Mouse (Mus musculus) embryo, embryonic 11 days (tissue): ENCODE results near the gene Prickle2.
A peak's percentile ranks its signal among the peaks of the same experiment; 100 is the strongest.

Source experiments
- DNase-seq: peaks from one replicate; pipeline ENCODE4 v3.0.0-alpha.2; 2015

Prickle2 gene

DNA sequence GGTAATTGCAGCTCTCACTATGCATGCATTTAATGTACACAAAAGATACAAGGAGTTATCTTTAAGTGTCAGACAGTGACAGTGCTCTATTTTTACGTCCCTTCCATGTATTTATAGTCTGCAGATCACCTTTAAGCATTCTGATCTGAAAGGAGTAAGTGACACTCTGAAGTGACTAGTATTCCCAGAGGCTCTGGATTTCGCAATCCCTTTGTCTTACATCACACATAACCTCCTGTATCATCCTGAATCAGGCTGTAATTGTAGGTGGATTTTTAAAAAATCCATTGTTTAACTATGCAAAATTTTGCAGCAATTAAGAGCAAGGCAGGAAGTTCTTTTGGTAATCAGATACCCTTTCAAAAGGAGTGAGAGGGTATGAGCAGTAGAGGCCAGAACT is 196.2 kb downstream of the Prickle2 start:
- DNase-seq: no peak

DNA sequence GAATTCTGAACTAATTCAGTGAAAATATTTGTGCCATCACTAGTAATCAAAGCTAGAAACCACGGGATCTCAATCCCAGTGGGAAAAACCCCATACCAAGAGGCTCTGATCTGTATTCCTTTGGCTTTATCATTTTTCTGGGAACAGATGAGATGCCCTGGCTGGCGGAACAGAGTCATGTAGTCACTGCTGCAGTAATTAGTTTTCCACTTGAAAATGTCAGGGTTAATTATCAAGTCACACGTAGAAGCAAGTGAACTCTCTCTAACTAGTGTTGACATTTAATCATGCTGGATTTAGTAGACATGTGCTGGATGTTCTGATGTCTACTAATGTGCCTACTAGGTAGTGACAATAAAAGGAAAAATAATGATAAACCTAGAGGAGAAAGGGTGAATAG is 199.7 kb downstream of the Prickle2 start:
- DNase-seq: no peak

DNA sequence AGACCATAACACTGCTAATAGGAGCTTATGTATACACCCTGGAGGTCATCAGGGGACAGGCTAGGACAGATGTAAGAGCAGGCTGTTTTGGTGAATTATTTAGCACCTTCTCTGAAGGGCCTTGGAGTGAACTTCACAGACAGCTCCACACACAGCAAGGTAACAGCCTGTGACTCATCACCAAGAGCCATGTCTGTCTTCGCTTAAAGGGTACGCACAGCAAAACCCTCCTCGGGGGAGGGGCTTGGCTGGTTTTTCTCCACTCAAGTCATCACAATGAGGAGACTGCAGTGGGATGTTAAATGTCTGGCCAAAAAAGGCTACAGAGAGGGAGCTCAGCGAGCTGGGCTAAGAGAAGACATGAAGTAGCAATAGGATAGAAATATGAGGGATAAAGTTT is 206.5 kb downstream of the Prickle2 start:
- DNase-seq: no peak

DNA sequence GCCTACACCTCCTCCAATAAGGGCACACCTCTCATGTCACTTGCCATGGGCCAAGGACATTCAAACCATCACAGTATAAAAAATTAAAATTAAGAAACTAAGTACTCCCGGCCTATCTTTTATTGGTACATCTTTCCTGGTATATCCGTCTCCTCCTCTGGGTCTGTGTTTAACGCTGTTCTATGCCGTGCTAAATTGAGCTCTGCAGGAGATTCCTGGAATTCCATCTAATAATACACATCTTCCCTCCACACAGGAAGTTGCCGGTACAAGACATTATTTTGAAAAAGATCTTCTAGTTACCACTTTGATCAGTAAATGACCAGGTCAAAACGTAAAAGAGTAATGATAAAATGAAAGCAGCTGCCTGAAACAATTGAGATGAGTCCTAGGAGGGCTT is 207.4 kb downstream of the Prickle2 start:
- DNase-seq: no peak

DNA sequence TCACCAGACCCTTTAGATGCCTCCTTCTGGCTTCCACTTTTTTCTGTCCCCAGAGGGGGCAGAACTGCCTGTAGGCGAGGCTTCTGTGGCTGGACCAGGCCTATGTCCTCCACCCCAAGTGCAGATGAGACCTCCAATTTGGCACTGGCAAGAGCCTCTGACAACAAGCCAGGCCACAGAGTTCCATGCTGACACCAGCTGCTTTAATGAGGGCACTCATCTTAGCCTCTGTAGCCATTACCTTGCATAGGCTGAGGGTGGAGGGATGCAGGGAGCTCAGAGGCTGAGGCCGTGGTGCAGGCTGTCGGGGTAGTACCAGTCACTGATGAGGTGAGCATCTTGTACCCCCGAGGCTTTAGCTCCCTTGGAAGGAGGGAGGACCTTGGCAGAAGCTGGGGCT is 208.7 kb downstream of the Prickle2 start:
- no peak for DNase-seq

DNA sequence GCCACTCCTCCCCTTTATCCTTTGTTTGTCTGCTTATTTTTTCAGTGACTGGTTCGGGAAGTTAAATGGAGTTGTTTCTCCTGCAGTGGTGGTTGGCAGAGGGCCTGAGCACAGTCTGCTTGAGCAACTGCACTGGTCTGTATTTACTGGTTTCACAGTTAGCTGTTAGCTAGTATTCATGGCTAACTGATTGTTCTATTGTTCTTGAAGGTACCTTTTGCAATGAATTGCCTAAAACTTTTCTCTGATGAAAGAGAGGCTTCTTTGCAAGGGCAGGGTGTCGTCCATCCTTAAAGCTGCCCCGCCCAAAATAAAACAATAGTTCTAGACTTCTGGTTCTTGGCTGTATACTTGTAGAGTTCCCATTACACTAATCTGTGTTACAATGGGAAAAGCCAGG is 210.5 kb downstream of the Prickle2 start:
- no peak for DNase-seq

DNA sequence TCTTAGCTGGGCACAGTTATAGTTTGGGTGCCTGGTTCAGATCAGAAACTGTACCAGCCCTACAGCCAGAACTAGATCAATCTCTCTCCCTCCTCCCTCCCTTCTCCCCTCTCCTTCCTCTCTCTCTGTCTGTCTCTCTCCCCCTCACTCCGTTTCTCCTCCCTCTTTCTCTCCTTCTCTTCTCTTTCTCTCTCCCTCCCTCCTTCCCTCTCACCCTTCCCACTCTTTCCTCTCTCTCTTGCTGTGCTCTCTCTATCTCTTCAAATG is 224.3 kb downstream of the Prickle2 start:
- DNase-seq: no peak

DNA sequence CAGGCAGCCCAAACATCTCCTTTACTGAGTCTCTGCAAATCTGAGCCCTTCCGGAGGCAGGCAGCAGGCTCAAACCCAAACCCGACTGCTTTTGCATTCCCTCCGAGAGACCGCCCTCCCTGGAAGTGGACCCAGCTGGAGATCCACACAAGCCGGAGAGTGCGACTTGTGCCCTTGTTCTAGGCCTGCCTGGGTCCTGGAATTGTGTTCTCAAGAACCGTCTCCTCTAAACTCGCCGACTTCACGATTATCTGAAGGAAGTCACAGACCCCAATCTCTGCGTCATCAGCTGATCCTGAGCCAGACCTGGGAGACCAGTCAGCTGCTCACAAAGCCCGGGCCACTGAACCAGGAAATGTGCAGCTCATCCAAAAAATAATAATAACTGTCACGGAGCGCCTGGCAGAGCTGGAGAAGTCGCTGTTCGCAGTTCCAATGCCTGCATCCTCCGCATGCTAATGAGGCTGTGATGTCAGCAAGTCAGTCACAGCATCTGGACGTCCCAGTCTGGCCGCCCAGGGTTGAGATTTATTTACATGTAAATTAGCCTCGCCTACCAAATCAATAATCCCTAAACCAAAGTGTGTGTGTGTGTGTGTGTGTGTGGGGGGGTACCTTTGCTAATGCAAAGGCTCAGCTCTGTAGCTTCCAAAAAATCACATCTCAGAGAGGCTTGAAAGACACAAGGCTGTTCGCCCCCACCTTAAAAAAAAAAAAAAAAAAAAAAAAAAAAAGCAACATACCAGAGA is 224.8 kb downstream of the Prickle2 start:
- DNase-seq: peak; percentile 87

DNA sequence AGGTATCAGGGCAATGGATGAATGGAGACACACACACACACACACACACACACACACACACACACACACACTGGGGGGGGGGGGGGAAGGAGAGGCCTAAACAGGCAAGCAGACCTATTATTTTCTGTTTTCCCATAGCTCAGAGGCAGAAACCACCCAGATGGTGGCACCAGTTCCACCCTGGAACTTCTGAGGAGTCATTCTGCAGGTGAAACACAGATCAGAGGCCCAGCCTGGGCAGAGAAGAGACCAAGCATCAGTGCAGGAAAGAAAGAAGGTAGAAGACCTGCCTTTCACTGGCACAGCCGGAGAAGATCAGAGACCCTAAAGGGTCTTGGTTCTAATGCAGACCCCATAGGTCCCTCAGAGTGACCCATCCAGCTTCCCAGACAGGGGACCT is 227.3 kb downstream of the Prickle2 start:
- no peak for DNase-seq

DNA sequence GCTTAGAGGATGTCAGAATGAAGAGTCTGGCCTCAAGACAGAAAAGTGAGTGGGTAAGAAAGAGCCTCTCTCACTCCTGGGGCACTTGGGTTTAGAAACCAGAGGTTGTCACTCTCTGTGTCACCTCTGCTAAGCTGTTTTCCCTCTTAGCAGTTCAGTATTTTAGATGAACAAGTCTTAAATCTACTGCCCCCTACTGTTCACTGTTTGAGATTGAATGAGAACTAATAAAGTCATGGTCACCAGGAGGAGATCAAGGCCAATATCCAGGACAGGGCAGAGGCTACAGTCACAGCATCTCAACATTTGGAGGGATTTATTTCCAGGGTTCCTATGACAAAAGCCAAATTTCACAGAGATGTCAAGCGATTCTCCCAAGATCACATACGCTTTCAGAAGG is 228.3 kb downstream of the Prickle2 start:
- DNase-seq: peak; percentile 72

DNA sequence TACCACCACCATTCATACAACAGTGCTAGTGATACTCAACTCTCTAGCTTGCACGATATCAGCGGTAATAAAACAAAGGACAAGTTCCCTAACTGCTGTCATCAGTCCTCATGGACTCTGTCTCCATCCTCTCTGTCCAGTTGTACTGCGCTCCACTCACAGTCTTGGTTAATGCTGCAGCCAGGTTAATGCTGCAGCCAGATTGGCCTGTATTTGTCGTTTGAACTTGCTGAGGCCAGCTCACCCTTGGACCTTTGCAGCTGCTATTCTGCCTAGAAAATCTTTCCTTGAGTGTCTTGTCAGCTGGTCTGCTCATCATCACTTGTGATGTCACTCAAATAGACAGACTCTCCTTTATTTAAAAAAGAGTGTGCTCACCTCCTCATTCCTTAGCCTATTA is 236.5 kb downstream of the Prickle2 start:
- DNase-seq: no peak

DNA sequence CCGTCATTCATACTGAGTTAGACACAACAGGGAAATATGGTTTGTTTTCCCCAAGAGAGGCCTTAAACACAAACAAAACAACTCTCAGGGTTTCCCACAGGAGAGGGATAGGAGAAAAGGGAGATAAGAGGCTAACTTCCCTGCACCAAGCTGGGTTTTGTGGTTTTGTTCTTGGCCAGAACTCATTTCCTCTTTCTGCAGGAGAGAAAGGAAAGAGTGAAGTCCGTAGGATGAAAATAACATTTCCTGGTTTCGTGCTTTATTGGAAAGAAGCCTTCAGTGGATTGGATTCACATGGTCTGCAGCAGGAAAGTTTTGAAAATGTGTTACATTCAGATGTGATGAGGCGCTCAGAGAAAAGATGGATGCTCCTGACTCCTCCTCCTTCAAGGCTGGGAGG is 237.1 kb downstream of the Prickle2 start:
- DNase-seq: no peak

DNA sequence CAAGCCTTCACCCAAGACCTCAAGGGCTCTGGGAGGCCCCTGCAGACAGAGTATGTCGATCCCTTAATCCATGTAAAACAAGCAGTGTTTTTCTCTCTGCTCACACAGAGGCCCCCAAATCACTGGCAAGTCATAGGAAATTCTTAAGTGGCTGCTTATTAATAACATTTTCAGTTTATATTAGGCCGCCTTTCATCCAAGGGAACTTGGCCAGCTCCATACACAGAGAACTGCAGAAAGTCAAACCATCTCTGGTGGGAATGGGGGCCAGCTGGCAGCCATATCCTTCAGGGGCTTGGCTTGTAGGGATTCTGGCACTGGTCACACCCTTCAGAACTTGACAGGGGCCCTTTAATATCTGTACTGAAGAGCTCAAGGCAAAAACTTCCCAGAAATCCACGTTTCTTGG is 237.6 kb downstream of the Prickle2 start:
- DNase-seq: no peak

DNA sequence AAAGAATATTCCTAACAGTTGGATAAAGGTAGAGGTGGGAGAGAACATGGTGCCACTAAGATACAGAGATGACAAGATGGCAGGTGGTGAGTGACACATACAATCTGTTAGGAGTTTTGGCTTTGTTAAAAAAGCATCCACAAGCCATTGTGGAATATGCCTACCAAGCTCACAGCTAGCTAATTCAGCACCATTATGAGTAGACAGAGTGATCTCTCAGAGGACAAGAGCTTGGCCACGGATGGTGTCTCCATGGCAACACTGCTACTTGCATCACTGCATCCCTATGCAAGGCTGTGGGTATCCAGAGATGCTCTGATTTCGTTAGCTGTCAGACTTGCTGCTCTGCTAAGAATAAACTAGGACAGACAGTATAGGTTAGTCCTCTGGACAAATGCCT is 238.6 kb downstream of the Prickle2 start:
- peak; percentile 27 for DNase-seq

DNA sequence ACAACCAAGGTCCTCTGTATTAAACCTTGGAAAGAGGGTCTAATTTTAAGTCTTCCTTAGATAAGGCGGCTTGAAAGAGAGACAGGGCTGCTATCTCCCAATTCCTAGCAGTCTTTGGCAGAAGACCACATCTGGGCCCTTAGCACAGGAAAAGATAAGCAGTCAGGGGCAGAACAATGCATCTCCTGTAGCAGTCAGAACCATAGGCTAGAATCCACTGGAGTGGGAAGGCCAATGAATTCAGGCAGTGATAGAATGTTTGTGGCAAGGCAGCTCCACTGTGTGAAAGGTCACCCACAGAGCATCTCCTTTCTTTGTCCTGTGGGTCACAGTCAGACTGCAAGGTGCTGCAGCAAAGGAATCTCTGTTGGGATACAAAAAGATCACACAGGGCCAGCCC is 240.3 kb downstream of the Prickle2 start:
- DNase-seq: no peak

DNA sequence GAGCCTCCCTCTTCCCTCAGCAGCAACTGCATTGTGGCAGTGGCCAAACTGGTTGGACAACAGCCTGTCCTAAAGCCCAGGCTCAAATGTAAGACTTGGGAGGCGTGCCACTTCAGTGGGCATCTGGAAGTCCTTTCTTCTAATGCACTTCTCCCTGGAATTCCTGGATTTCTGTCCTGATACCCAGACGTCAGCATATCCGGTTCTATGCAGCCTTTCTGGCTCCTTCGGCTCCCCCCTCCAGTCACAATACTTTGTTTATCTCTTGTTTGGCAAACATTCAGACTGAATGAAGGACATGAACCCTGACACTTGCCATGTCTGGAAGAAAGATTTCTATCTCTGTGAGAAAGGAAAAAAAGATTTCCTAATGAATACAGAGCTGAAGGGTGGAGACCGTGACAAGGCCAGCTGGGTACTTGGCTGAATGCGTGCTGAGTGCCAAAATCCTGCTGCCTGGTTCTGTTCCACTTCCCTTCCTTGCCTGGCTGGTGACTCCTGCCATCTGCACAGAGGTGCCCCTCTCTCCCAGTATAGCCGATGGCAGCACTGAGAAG is 241.1 kb downstream of the Prickle2 start:
- DNase-seq: no peak

DNA sequence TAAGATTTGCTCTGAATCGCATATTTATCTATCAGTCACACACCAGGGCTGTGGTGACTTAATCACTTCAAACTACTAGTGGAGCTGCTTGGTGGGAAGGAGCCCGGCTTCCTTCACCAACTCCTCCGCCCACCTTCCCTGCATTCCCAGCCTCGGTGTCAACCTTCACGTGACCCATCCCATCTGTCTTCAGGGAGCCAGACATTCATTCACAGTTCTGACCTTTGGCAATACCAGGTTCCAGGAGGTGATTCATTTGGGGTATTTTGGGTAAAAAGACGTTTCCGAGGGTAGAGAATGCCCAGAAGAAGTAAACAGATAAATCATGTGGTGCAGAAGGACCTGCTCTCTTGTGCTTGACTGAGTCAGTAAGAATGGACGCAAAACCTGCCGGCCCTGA is 242.2 kb downstream of the Prickle2 start:
- no peak for DNase-seq

DNA sequence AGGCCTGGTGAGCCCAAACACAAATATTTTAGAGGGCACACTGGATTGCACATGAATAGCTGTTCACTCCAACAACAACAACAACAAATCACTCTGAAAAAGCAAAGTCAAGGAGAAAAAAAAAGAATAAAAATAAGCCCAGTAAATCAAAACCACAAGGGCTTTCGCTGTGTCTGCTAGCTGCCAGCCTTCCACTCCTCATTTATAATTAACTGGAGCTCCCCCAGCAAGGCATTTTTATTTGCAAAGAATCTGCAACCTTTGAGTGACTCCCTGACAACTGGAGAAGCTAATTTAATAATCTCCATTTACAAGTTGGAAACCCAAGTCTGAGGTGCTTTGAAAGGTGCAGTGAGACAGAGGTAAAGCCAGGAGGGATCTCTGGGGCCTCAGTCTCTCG is 245.2 kb downstream of the Prickle2 start:
- no peak for DNase-seq

DNA sequence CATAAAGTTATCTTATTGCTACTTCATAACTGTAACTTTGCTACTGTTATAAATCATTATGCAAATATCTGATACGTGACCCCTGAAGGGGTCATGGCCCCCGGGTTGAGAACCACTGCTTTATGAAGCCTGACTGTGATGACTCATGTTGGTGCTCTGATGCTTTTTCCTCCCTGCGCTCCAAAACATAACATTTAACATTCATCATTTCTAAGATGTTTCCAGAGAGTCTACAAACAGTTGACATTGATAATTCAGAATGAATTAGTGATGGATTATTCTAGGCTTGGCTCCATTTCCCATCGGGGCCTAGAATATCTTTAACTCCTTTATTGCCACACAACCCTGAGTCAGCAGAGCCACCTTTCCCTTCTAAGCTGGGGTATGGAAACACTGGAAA is 247.9 kb downstream of the Prickle2 start:
- DNase-seq: no peak

DNA sequence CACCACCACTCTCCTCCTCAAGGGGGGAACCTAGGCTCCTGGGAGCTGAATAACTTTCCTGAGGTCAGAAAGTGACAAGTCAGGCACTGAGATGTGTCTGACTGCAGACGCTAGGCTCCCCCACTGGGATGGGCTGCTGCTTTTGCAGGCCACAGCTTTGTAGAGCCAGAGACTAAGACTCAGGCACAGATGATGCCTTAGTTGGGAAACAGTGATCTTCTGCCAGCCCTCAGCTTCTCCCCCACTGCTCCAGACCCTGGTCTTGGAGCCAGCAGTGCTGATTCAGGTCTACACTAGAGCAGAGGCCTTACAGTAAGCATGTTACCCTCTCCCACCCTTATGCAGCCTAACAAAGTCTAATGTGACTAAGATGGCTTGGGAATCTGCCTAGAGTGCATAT is 254.5 kb downstream of the Prickle2 start:
- no peak for DNase-seq

DNA sequence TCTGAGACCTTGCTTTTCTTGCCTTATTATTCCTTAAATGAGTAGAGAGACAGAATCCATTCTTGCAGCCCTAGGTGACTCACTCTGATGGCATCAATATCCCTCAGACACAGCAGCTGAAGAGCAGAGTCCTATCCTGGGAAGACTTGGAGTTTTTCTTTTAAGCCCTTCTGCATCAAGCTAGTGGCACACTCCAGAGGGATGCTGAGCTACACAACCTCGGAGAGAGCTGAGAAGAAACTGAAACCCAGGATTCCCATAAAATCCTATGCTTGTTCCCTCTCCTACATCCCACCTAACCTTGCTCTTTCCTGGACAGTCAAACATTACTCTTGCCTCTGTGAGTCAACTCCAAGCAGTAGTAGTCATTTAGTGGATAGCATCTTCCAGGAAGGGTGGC is 256.0 kb downstream of the Prickle2 start:
- no peak for DNase-seq

DNA sequence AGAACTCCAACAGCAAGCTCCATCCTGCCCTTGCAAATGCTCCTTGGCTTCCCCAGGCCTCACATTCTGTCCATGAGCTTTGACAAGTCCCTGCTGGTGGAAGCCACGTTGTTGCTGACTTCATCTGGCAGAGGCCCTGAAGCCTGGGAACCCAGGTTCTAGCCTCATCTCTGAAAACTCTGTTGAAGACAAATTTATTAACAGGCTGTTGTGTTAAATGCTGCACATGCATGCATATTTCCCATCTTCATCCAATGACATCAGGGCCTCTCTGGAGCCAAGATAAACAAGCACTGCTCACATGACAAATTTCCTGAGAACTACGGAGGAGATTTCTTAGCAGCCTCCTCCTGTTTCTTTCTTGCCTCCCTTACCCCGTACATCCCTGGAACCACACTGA is 259.3 kb downstream of the Prickle2 start:
- no peak for DNase-seq

DNA sequence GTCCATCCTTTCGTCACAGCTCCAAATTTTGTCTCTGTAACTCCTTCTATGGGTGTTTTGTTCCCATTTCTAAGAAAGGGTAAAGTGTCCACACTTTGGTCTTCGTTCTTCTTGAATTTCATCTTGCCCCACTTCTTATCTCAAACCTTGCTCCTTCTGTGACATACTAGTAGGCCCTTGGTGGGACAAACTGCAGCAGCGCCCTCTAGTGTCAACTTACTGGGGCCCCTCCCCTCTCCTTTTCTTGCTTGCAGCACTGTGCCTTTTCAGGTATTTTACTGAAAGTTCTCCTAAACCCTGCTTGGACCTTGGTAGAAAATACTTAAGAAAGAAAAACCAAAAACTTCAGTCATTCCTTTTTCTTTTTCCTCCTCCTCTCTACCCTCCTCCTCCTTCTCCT is 264.8 kb downstream of the Prickle2 start:
- DNase-seq: peak; percentile 44

DNA sequence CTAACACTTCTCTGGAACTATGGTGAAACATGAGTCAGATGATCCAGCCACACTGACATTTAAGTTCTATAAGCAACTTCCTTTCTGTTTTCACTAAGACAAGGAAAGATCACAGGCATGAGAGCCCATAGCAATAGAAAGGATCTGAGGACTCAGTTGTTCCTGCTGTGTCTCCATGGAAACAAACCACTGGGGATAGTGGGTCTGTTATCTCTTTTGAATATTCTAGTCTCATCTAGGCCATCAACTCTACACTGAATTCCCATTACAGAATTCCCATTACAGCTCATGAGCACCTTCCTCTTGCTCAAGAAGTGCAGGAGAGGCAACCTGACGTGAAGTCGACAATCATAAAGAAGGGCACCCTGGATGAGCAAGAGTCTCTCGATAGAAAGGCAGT is 265.7 kb downstream of the Prickle2 start:
- DNase-seq: no peak

DNA sequence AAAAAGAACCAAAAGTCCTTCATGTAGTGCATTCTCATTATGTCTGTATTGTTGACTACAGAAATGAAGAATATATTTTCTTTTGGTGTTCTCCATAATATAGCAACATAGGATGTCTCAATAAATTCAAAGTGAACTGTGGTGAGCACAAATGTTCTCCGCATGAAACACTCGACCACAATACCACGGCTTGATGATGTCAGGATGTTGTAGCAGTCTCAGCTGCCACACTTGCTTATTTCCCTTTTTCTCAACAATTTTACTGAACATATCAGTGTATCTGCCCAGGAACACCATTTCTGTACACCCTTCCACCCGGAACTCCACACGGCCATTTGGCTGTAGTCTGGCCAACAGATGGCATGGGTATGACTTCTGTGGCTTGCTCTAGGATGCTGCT is 273.8 kb downstream of the Prickle2 start:
- DNase-seq: no peak
